Mouse (Mus musculus): ENCODE measurements around the gene Acad8. TPM values are rescaled to one million over a fixed set of nuclear protein-coding genes. Genes with fewer than 3 reads are reported as not detected.

Gene Acad8
- polyA plus RNA-seq, 1 experiment from 2014 or later: 39.7 TPM

DNA sequence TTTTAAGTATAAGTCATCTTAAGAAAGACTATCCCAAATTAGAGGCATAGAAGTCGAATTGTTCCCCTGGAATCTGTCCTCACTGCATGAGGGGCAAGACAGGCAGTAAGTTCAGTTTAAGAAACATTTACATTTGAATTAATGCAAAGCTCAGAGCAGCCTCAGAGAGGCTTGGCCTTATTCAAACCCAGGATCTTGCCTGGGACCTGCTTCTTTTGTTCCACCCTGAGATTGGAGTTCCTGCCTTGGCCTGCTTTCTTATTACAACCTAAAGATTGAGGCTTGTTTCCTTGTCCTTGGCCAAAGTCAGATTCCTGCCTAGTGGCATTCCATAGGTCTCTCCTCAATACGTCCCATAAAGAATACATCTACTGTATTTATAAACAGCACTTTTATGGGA is 51.6 kb downstream of the Acad8 start:
- no peak overlapping the region for H3K4me2 ChIP-seq (ENCODE audit: low read depth, severe bottlenecking)
- 79% methylated on average over 2 of the region's 2 CpGs for WGBS
- ATAC-seq (ENCODE audit: insufficient number of reproducible peaks, low FRiP score, low TSS enrichment, low read depth): no peak
- no peak overlapping the region for H3K9ac ChIP-seq (ENCODE audit: low read length)
- H3K27ac ChIP-seq (replicated peaks; ENCODE audit: low read depth, low read length): no peak overlapping the region
- no peak for DNase-seq (ENCODE audit: low spot score)
- H3K4me1 ChIP-seq (ENCODE audit: control insufficient read depth, insufficient read depth, low read length): no peaks in the 10 kb centered on the region
- no peaks in the 10 kb centered on the region for H3K27me3 ChIP-seq (ENCODE audit: control insufficient read depth, insufficient read depth, low read length)
- H3K9me3 ChIP-seq (ENCODE audit: control insufficient read depth, low read length): no peaks in the 10 kb centered on the region
- H3K36me3 ChIP-seq (ENCODE audit: control insufficient read depth, insufficient read depth, low read length): no peaks in the 10 kb centered on the region
- H3K4me3 ChIP-seq (ENCODE audit: low read depth, low read length): no peak overlapping the region

GRCm38 (mm10) chr9:26924146-26924545 is 75.2 kb downstream of the Acad8 start:
- no peaks in the 10 kb centered on the region for H3K36me3 ChIP-seq (ENCODE audit: control insufficient read depth, insufficient read depth, low read length)
- no peak overlapping the region for H3K4me3 ChIP-seq (ENCODE audit: low read depth, low read length)
- no peak overlapping the region for H3K4me2 ChIP-seq (ENCODE audit: low read depth, severe bottlenecking)
- WGBS: 87% methylated on average over 3 of the region's 3 CpGs
- no peak overlapping the region for H3K9ac ChIP-seq (ENCODE audit: low read length)
- DNase-seq (ENCODE audit: low spot score) (no peak), ATAC-seq (ENCODE audit: insufficient number of reproducible peaks, low FRiP score, low TSS enrichment, low read depth) (no peak)
- no peaks in the 10 kb centered on the region for H3K9me3 ChIP-seq (ENCODE audit: control insufficient read depth, low read length)
- H3K4me1 ChIP-seq (ENCODE audit: control insufficient read depth, insufficient read depth, low read length): no peaks in the 10 kb centered on the region
- H3K27me3 ChIP-seq (ENCODE audit: control insufficient read depth, insufficient read depth, low read length): no peaks in the 10 kb centered on the region
- H3K27ac ChIP-seq (replicated peaks; ENCODE audit: low read depth, low read length): no peak overlapping the region

Other genes with a start within 250 kb of the Acad8 start
- 4.6 and 5.6 TPM in 2 replicates for gene Glb1l2, start 193.1 kb downstream of the Acad8 start, polyA plus RNA-seq (2014; fragmentation: Nextera tagmentation; extraction: Ambion mirVana)
- not detected in 2 replicates for gene Glb1l3, start 138.7 kb downstream of the Acad8 start, polyA plus RNA-seq (2014; fragmentation: Nextera tagmentation; extraction: Ambion mirVana)
- not detected in 2 replicates for gene Gm1110, start 76.5 kb downstream of the Acad8 start, polyA plus RNA-seq (2014; fragmentation: Nextera tagmentation; extraction: Ambion mirVana)
- gene Thyn1, start 144 bp upstream of the Acad8 start, polyA plus RNA-seq (2014; fragmentation: Nextera tagmentation; extraction: Ambion mirVana): 173 and 174 TPM in 2 replicates
- gene Vps26b, start 30.5 kb upstream of the Acad8 start, polyA plus RNA-seq (2014; fragmentation: Nextera tagmentation; extraction: Ambion mirVana): 44.7 and 48.1 TPM in 2 replicates
- gene Ncapd3, start 30.6 kb upstream of the Acad8 start, polyA plus RNA-seq (2014; fragmentation: Nextera tagmentation; extraction: Ambion mirVana): 44.3 and 46.5 TPM in 2 replicates
- 116 and 121 TPM in 2 replicates for gene Jam3, start 155.9 kb upstream of the Acad8 start, polyA plus RNA-seq (2014; fragmentation: Nextera tagmentation; extraction: Ambion mirVana)

Measured in limb, embryonic 11.5 days (tissue).